Mouse (Mus musculus) forebrain, embryonic 11.5 days (tissue): ENCODE measurements around the gene Mydgf. TPM values are rescaled to one million over a fixed set of nuclear protein-coding genes. Genes with fewer than 3 reads are reported as not detected.

Experiments
- ATAC-seq: fragments of 200-750 bp; cut with Nextera tagmentation; replicated peaks from 2 replicates; pipeline ENCODE4 v1.8.0; 2017; ENCODE audit warnings: moderate TSS enrichment; ENCODE audit not compliant: low FRiP score
- DNase-seq: peaks from one replicate; pipeline ENCODE4 v3.0.0-alpha.2; 2017; ENCODE audit warnings: low spot score
- H3K27ac ChIP-seq: fragments of 300-500 bp; sonication (generic); 2 replicates; pipeline ENCODE4 v1.5.1; 2014; ENCODE audit warnings: low read depth, low read length
- H3K27me3 ChIP-seq: fragments of 300-500 bp; sonication (generic); 2 replicates; pipeline ENCODE4 v1.6.1; 2014; ENCODE audit warnings: mild to moderate bottlenecking, low read length, mixed read lengths; ENCODE audit not compliant: control insufficient read depth, insufficient read depth
- H3K36me3 ChIP-seq: fragments of 300-500 bp; sonication (generic); 2 replicates; pipeline ENCODE4 v1.6.1; 2014; ENCODE audit warnings: mild to moderate bottlenecking, low read length, moderate library complexity, mixed read lengths; ENCODE audit not compliant: control insufficient read depth, insufficient read depth
- H3K4me1 ChIP-seq: fragments of 300-500 bp; sonication (generic); replicated peaks from 2 replicates; pipeline ENCODE4 v1.6.1; 2014; ENCODE audit warnings: low read length, mixed read lengths; ENCODE audit not compliant: control insufficient read depth, insufficient read depth
- H3K4me2 ChIP-seq: fragments of 300-500 bp; sonication (generic); 2 replicates; pipeline ENCODE4 v1.6.1; 2014; ENCODE audit warnings: low read depth, mild to moderate bottlenecking, low read length, moderate library complexity, mixed read lengths; ENCODE audit not compliant: severe bottlenecking
- H3K4me3 ChIP-seq: fragments of 300-500 bp; sonication (generic); 2 replicates; pipeline ENCODE4 v1.5.1; 2014; ENCODE audit warnings: low read depth, low read length
- H3K9ac ChIP-seq: fragments of 300-500 bp; sonication (generic); 2 replicates; pipeline ENCODE4 v1.6.1; 2014; ENCODE audit warnings: low read length
- H3K9me3 ChIP-seq: fragments of 300-500 bp; sonication (generic); 2 replicates; pipeline ENCODE4 v1.6.1; 2016; ENCODE audit warnings: low read length, mixed read lengths; ENCODE audit not compliant: control insufficient read depth
- WGBS: fragments of 180-500 bp; shearing (Covaris S2); extraction: QIAGEN DNeasy Blood & Tissue Kit; methylation state at CpG from one replicate; pipeline ENCODE4 v1.1.7; 2014; 5-methylcytosine and 5-hydroxymethylcytosine counted together
- polyA plus RNA-seq: library from polyadenylated mRNA; unstranded; fragments of >200 nt; fragmentation: Nextera tagmentation; extraction: Ambion mirVana; gene quantifications from 2 replicates; pipeline ENCODE4 v1.2.1, GENCODE M21; 2014

Gene Mydgf
- polyA plus RNA-seq, 1 experiment from 2014 or later, result 55.4 TPM

DNA sequence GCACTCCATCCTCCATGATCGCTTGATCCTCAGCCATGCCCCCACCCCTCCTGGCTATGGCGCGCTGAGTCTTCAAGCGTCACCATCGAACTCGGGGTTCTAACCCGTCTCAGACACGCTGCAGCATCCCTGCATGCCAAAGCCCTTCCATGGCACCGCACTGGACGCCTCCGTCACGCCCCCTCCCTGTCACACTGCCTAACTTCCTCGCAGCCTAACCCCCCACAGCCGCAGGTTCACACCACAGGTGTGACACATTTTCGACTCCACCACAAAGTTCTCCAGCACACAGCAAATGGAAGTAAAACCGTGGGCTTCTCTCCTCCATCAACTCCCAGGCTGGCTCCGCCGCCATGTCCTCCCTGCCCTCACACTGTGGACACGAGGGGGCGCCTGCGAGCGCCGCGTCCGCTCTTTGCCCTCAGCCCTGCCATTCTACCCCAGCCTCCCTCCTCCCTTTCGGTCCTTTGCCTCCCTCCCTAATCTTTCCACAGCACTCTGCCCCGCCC lies 49.2 kb downstream of the Mydgf start:
- peak overlapping the region; percentile 1 for H3K4me3 ChIP-seq
- 2% methylated on average over 27 of the region's 27 CpGs for WGBS
- no peaks in the 10 kb centered on the region for H3K9me3 ChIP-seq
- no peak overlapping the region for H3K27ac ChIP-seq
- no peak overlapping the region for H3K9ac ChIP-seq
- peaks cover 2% of the 10 kb centered on the region; the same call in 1 of the 2 replicates for H3K4me1 ChIP-seq
- H3K4me2 ChIP-seq, result peak overlapping the region; percentile 40
- H3K36me3 ChIP-seq, result no peaks in the 10 kb centered on the region
- DNase-seq (peak; percentile 83), ATAC-seq (peak; percentile 14)
- peaks cover 15% of the 10 kb centered on the region for H3K27me3 ChIP-seq

DNA sequence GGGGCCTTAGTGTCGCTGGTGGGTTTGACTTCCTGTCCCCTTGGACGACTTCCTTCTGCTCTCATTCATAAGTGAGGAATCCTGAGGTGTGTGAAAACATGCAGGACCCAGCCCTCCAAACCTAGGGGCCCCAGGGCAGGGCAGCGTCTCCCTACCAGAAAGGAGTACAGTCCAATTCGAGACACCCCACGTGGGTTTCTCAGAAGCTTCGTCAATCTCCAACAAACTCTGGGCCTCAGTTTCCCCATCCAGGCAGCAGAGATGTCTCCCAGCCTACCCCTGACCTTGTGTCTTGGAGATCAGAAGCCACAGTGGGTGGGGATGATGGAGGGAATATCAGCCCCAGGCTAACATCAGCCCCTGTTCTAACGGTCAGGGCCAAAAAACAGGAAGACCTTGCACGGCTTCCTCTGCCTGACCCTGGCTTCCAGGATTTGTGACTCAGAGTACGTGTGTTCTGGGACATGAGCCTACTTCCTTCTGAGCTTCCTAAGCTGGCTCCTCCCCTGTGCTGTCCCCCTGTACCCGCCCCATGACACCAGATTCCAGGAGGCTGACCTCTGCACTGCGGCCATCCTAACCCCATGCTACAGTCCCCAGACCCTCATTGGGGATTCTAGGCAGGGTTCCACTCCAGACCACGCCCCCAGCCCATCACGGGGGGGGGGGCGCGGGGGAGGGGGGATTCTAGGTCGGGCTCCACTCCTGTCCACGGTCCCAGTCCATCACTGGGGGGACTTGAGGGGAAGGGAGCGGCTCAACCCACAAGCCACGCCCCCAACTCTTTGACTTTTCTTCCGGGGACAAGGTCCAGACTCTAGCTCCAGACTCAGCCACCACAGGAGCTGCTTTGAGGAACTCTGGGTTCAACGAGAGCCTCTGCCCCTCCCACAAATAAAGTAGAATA lies 50.0 kb downstream of the Mydgf start:
- Histone ChIP-seq H3K4me3 (peak overlapping the region; percentile 1; the same call in 1 of the 2 replicates), H3K27ac (no peak overlapping the region)

DNA sequence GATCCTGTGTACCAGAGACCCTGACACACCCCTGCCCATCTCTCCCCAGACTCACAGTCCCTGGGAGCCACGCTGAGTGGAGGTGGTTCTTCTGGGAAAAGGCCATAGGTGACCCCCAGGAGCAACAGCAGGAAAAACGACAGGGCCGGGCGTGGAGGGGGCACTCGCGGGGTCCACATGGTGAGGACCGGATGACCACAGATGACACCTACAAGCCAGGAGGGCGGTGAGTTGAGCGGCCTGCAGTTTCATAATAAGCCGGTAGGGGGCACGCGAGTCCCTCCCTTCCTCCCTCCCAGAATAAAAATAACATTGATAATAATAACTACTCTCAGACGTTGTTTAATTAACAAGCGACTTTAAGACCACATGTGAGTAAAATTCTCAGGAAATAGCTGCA lies 51.1 kb downstream of the Mydgf start:
- Histone ChIP-seq H3K9me3 (no peaks in the 10 kb centered on the region), H3K4me3 (no peak overlapping the region), H3K4me1 (peaks cover 2% of the 10 kb centered on the region; the same call in 1 of the 2 replicates), H3K27ac (no peak overlapping the region), H3K4me2 (no peak overlapping the region), H3K36me3 (no peaks in the 10 kb centered on the region; the same call in 1 of the 2 replicates), H3K27me3 (no peaks in the 10 kb centered on the region; the same call in 1 of the 2 replicates), H3K9ac (no peak overlapping the region)
- DNase-seq (peak; percentile 77), ATAC-seq (0 out of 2 replicates have a peak, but pooled peaks have one; percentile 7)
- WGBS, result 4% methylated on average over 14 of the region's 14 CpGs

More for the DNA sequence above, 50.0 kb downstream of the Mydgf start:
- Histone ChIP-seq H3K4me1 (peaks cover 2% of the 10 kb centered on the region; the same call in 1 of the 2 replicates), H3K36me3 (no peaks in the 10 kb centered on the region), H3K9ac (no peak overlapping the region), H3K4me2 (peak overlapping the region; percentile 40), H3K9me3 (no peaks in the 10 kb centered on the region), H3K27me3 (peaks cover 7% of the 10 kb centered on the region)
- peak; percentile 25; the same call in 1 of the 2 replicates for ATAC-seq
- WGBS, result 19% methylated on average over 19 of the region's 21 CpGs
- no peak for DNase-seq

DNA sequence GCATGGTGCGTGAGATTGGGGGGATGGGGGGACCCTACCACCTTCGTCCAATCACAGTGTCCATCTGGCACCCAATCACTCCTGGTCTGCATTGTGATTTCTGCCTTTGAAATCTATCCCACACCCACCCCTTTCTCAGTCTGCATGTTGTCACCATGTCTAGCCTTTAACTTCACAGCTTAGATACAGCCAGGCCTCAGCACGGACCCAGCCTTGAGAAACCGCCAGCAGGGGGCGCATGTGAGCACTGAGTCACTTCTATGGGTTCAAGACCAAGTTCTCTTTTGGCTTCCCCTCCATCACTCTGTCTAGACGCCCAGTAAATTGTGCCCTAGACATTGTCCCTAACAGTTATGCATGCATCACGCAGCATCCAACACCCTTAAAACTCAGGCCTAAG lies 51.9 kb downstream of the Mydgf start:
- no peak for ATAC-seq
- WGBS, result 40% methylated on average over 7 of the region's 7 CpGs
- peak; percentile 86 for DNase-seq
- Histone ChIP-seq H3K36me3 (no peaks in the 10 kb centered on the region; the same call in 1 of the 2 replicates), H3K9ac (no peak overlapping the region), H3K27me3 (no peaks in the 10 kb centered on the region; the same call in 1 of the 2 replicates), H3K4me3 (no peak overlapping the region), H3K9me3 (no peaks in the 10 kb centered on the region), H3K27ac (no peak overlapping the region), H3K4me2 (no peak overlapping the region), H3K4me1 (peaks cover 2% of the 10 kb centered on the region; the same call in 1 of the 2 replicates)

DNA sequence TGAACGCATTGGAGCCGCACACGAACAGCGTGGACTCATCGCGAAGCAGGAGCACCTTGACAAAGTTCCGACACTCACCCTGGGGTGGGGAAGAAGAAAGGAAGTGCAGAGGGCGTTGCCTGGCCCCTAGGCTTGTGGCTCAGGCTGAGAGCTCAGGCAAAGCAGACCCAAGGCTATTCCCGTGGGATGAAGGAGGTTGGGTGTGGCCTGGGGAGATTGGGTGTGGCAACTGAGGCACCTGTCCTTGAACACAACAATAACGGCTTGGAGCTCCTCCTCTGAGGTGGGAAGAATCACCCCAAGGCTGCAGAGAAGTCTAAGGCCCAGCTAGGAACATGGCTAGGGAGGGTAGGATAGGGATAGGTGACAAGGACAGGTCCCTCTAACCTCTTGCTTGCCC lies 52.6 kb downstream of the Mydgf start:
- Histone ChIP-seq H3K27ac (no peak overlapping the region), H3K27me3 (no peaks in the 10 kb centered on the region; the same call in 1 of the 2 replicates), H3K4me3 (no peak overlapping the region), H3K4me1 (peaks cover 2% of the 10 kb centered on the region; the same call in 1 of the 2 replicates), H3K9me3 (no peaks in the 10 kb centered on the region), H3K4me2 (no peak overlapping the region), H3K9ac (no peak overlapping the region), H3K36me3 (no peaks in the 10 kb centered on the region; the same call in 1 of the 2 replicates)
- ATAC-seq, result no peak
- WGBS, result 93% methylated on average over 10 of the region's 10 CpGs
- no peak for DNase-seq

DNA sequence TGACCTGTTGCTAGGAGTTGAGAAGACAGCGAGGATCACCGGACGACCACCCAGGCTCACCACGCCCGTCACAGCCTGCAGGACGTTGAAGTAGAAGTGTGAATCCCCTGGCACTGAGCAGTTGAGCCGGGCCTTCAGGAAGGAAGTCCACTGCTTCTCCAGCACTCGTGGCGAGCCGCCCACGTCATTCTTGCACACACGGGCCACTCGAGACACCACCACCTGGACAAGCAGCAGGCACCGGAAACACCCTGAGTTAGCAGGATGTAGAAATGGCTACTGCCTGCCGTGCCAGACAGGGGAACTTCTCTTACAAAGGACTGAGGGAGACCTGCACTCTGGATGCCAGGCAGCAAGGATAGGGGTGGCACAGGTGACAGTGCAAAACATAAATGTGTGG lies 55.5 kb downstream of the Mydgf start:
- Histone ChIP-seq H3K9ac (no peak overlapping the region), H3K4me3 (no peak overlapping the region), H3K9me3 (no peaks in the 10 kb centered on the region), H3K36me3 (no peaks in the 10 kb centered on the region; the same call in 1 of the 2 replicates), H3K4me1 (peaks cover 5% of the 10 kb centered on the region), H3K27ac (no peak overlapping the region), H3K4me2 (no peak overlapping the region), H3K27me3 (peaks cover 20% of the 10 kb centered on the region)
- 89% methylated on average over 15 of the region's 15 CpGs for WGBS
- no peak for ATAC-seq
- DNase-seq, result no peak

DNA sequence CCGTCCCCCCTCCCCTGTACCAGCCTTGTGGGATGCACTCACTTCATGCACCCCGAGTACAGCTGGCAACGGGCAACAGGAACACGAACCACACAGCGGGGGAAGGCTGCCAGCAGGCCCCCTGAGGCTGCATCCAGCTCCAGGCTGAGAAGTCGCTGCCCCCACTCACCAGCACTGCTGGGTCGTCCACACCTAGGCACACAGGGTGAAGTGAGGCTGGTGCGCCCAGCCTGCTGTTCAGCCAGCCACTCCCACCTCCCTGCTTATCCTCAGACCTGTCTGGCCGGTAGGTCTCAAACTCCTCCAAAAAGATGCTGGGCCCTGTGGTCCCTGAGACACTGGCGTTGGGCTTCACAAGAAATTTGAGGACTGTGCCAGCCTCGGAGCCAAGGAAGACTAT lies 57.5 kb downstream of the Mydgf start:
- no peak for DNase-seq
- H3K36me3 ChIP-seq, result no peaks in the 10 kb centered on the region; the same call in 1 of the 2 replicates
- 81% methylated on average over 11 of the region's 11 CpGs for WGBS

More for the DNA sequence above, 57.5 kb downstream of the Mydgf start:
- Histone ChIP-seq H3K4me1 (peaks cover 5% of the 10 kb centered on the region), H3K27ac (no peak overlapping the region), H3K9ac (no peak overlapping the region), H3K4me3 (no peak overlapping the region), H3K27me3 (peaks cover 31% of the 10 kb centered on the region), H3K4me2 (no peak overlapping the region), H3K9me3 (peaks cover 10% of the 10 kb centered on the region)
- ATAC-seq, result no peak
